Mouse (Mus musculus) hindbrain, embryonic 14.5 days (tissue): ENCODE data around the gene Prx. TPM values are rescaled to one million over a fixed set of nuclear protein-coding genes. Genes with fewer than 3 reads are reported as not detected.

ENCODE experiments used
- ATAC-seq: fragments of 200-750 bp; cut with Nextera tagmentation; 2 replicates; pipeline ENCODE4 v1.8.0; 2017; ENCODE audit warnings: moderate number of reproducible peaks, mild to moderate bottlenecking, moderate TSS enrichment, moderate library complexity; ENCODE audit not compliant: low FRiP score
- DNase-seq: peaks from one replicate; pipeline ENCODE4 v3.0.0-alpha.2; 2015; ENCODE audit warnings: low spot score
- H3K27ac ChIP-seq: fragments of 300-500 bp; sonication (generic); 2 replicates; pipeline ENCODE4 v1.5.1; 2014; ENCODE audit warnings: mild to moderate bottlenecking, moderate library complexity
- H3K27me3 ChIP-seq: fragments of 300-500 bp; sonication (generic); 2 replicates; pipeline ENCODE4 v1.6.1; 2014; ENCODE audit warnings: mild to moderate bottlenecking, low read length, mixed read lengths; ENCODE audit not compliant: control insufficient read depth, insufficient read depth
- H3K36me3 ChIP-seq: fragments of 300-500 bp; sonication (generic); replicated peaks from 2 replicates; pipeline ENCODE4 v1.6.1; 2014; ENCODE audit not compliant: control insufficient read depth, insufficient read depth
- H3K4me1 ChIP-seq: fragments of 300-500 bp; sonication (generic); replicated peaks from 2 replicates; pipeline ENCODE4 v1.6.1; 2014; ENCODE audit warnings: antibody characterized with exemption, low read length, mixed read lengths; ENCODE audit not compliant: control insufficient read depth, insufficient read depth
- H3K4me2 ChIP-seq: fragments of 300-500 bp; sonication (generic); replicated peaks from 2 replicates; pipeline ENCODE4 v1.6.1; 2014; ENCODE audit warnings: mild to moderate bottlenecking, moderate library complexity
- H3K4me3 ChIP-seq: fragments of 300-500 bp; sonication (generic); replicated peaks from 2 replicates; pipeline ENCODE4 v1.5.1; 2014; ENCODE audit warnings: mild to moderate bottlenecking, low read length
- H3K9ac ChIP-seq: fragments of 300-500 bp; sonication (generic); 2 replicates; pipeline ENCODE4 v1.6.1; 2014
- H3K9me3 ChIP-seq: fragments of 300-500 bp; sonication (generic); 2 replicates; pipeline ENCODE4 v1.6.1; 2016; ENCODE audit warnings: low read length; ENCODE audit not compliant: control insufficient read depth
- WGBS: fragments of 180-500 bp; shearing (Covaris S2); extraction: QIAGEN DNeasy Blood & Tissue Kit; methylation state at CpG from one replicate; pipeline ENCODE4 v1.1.7; 2014; 5-methylcytosine and 5-hydroxymethylcytosine counted together
- polyA plus RNA-seq: library from polyadenylated mRNA; unstranded; fragments of >200 nt; fragmentation: Nextera tagmentation; extraction: Ambion mirVana; gene quantifications from 2 replicates; pipeline ENCODE4 v1.2.1, GENCODE M21; 2014

Gene Prx
- polyA plus RNA-seq, 1 experiment from 2014 or later, result 0.50 TPM

DNA sequence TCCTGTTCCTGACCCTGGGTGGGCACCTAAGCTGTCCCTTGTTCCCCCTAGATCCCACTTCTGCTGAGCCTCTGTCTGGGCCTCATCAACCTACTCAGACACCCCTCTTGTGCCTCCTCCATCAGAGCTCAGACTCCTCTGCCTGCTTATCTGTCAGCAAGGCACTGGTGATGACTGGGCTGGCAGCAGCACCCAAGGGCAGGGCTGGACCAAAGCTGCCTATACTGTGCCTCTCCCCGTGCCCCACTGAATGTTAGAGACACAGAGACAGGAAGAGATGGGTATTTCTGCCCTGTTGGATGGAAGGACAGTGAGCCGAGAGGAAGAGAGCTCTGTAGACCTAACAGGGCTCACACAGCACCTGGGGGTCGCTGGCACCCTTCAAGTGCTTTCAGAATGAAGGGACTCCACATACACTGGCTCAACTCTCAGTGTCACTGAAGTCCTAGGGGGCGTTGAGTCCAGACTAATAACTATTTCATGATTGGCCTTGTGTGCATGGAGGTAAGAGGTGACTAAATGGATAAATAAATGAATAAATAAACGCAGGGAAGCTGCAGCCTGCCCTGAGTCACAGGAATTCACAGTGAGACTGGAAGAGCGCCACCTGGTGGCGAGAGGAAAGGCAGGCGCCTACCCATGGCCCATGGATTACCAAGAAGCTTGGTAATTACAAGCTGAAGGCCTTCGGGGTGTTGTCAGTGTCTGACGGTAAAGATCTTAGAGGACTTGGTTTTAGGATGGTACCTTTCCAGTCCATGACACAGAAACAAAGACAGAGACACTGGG is 27.1 kb downstream of the Prx start:
- H3K27ac ChIP-seq, result no peak overlapping the region
- H3K4me3 ChIP-seq, result no peak overlapping the region
- WGBS, result 25% methylated on average over 10 of the region's 10 CpGs

DNA sequence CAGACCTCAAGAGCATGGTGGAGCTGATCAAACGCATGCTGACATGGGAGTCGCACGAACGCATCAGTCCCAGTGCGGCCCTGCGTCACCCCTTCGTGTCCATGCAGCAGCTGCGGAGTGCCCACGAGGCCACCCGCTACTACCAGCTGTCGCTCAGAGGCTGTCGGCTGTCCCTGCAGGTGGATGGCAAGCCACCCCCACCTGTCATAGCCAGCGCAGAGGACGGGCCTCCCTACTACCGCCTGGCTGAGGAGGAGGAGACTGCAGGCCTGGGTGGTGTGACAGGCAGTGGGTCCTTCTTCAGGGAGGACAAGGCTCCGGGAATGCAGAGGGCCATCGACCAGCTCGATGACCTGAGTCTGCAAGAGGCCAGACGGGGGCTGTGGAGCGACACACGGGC is 29.9 kb downstream of the Prx start:
- Histone ChIP-seq H3K36me3 (peaks cover 42% of the 10 kb centered on the region), H3K9me3 (no peaks in the 10 kb centered on the region), H3K27ac (no peak overlapping the region), H3K9ac (no peak overlapping the region), H3K4me1 (no peaks in the 10 kb centered on the region), H3K4me2 (no peak overlapping the region), H3K4me3 (no peak overlapping the region), H3K27me3 (no peaks in the 10 kb centered on the region)
- ATAC-seq (no peak), DNase-seq (no peak)
- WGBS, result 88% methylated on average over 21 of the region's 21 CpGs

More for the DNA sequence above, 27.1 kb downstream of the Prx start:
- Histone ChIP-seq H3K9ac (no peak overlapping the region), H3K36me3 (peaks cover 14% of the 10 kb centered on the region), H3K4me1 (no peaks in the 10 kb centered on the region), H3K9me3 (no peaks in the 10 kb centered on the region), H3K4me2 (no peak overlapping the region), H3K27me3 (no peaks in the 10 kb centered on the region)
- peak; percentile 94 for DNase-seq
- ATAC-seq, result peak; percentile 75

DNA sequence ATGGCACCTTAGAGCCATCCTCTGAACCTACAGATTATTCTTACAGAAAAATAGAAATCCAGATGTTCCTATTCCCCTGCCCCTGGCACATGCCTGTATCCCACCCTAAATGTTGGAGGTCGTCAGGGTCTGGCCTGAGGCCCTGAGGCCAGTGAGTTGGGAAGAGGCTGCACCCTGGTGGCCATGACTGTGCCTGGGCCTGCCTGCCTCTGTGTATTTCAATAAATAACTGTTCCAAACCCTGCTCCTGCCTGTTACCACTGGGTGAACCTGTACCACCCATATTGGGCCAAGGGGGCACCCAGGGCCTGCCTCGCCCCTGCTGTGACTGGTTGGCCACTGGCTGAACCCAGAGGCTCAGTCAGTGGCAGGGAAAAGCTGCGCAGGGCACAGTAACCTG is 31.8 kb downstream of the Prx start:
- Histone ChIP-seq H3K4me2 (no peak overlapping the region), H3K4me3 (no peak overlapping the region), H3K27ac (no peak overlapping the region), H3K9ac (no peak overlapping the region), H3K36me3 (peaks cover 54% of the 10 kb centered on the region), H3K4me1 (no peaks in the 10 kb centered on the region), H3K27me3 (no peaks in the 10 kb centered on the region), H3K9me3 (no peaks in the 10 kb centered on the region)
- 83% methylated on average over 3 of the region's 3 CpGs for WGBS
- ATAC-seq (no peak), DNase-seq (no peak)

DNA sequence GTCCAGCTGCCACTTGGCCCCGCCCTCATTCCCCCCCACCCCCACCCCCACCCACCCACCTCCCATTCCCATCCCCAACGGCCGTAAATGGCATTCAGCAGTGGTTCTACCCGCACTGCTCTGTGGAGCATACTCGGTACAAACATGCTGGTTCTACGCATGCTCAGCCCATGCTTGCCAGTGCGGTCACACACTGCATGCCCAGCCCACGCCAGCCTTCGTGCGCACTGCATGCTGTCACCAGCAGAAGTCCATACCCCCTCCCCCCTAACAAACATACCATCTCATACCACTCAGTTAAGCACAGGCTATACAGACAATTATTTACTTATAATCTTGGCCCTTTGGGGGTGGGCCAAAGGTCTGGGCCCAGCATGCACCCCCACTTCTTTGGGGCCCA is 32.6 kb downstream of the Prx start:
- no peak overlapping the region for H3K4me2 ChIP-seq
- DNase-seq, result no peak

DNA sequence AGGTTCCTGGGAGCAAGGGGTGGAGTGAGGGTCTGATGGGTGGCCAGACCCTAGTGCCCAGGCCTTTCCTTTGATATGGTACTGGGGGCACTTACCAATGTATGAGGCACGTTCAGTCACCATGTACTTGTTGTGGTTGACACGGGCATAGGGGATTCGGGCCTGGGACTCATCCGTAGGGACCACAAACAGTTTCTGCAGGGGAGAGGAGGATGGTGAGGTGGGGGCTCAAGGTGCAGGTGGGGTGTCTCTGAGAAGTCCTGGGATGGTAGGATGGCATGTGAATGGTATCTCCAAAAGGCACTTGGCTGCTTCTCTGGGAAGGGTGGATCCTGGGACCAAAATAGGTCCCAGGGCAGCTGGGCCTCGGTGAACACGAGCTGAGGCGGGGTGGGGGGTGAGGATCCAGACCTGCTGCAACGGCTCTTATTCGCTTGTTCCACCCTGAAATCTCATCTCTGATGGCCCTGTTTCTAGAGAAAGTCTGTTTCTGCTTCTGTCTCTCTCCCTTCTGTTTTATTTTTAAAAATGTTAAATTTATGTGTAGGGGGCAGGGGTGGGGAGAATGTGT is 33.4 kb downstream of the Prx start:
- no peaks in the 10 kb centered on the region for H3K27me3 ChIP-seq
- H3K9ac ChIP-seq, result no peak overlapping the region
- no peak overlapping the region for H3K4me3 ChIP-seq
- peaks cover 70% of the 10 kb centered on the region for H3K36me3 ChIP-seq
- WGBS, result 95% methylated on average over 9 of the region's 9 CpGs
- no peaks in the 10 kb centered on the region for H3K9me3 ChIP-seq
- no peaks in the 10 kb centered on the region for H3K4me1 ChIP-seq
- no peak for ATAC-seq
- no peak overlapping the region for H3K4me2 ChIP-seq
- DNase-seq, result no peak
- H3K27ac ChIP-seq, result no peak overlapping the region

More for the DNA sequence above, 32.6 kb downstream of the Prx start:
- Histone ChIP-seq H3K9ac (no peak overlapping the region), H3K4me1 (no peaks in the 10 kb centered on the region), H3K36me3 (peaks cover 62% of the 10 kb centered on the region), H3K27ac (no peak overlapping the region), H3K9me3 (no peaks in the 10 kb centered on the region), H3K4me3 (no peak overlapping the region), H3K27me3 (no peaks in the 10 kb centered on the region)
- WGBS, result 94% methylated on average over 10 of the region's 10 CpGs
- ATAC-seq, result no peak

DNA sequence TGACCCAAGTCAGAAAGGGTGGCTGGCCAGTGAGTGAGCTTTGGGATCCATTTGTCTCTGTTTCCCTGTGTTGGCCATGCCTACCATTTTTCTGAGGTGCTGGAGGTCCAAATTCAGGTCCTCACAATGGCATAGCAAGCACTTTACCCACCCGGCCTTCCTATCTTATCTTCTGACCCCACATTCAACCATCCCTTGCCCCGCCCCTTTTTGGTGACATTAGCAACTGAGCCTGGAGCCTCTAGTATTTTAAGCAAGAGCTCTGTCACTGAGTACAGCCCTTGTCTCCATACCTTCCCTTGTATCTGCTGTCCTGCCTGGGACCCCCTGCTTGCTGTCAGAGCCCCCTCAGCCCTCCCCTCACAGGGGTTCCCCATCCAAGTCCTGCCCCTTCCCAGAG is 36.3 kb downstream of the Prx start:
- Histone ChIP-seq H3K9me3 (no peaks in the 10 kb centered on the region), H3K36me3 (peaks cover 92% of the 10 kb centered on the region), H3K4me2 (no peak overlapping the region), H3K9ac (no peak overlapping the region), H3K27me3 (no peaks in the 10 kb centered on the region), H3K27ac (no peak overlapping the region), H3K4me1 (no peaks in the 10 kb centered on the region), H3K4me3 (no peak overlapping the region)
- DNase-seq (no peak), ATAC-seq (no peak)
- 93% methylated on average over 2 of the region's 2 CpGs for WGBS

DNA sequence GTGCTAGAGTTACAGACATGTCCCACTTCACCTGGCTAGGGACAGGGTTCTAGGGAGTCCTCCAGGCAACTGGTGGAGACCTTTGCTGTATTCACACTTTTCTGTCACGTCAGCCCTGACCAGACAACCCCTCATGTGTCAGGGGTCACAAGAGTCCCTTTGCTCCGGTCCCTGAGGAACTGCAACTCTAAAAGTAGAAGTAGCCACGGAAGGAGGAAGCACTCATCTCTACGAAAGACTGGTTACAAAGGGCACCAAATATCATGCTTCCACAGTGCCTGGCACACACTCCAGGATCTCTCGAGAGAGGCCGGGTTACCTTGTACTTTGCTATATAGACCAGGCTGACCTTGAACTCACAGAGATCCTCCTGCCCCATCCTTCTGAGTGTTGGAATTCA is 37.5 kb downstream of the Prx start:
- Histone ChIP-seq H3K4me2 (no peak overlapping the region), H3K27me3 (no peaks in the 10 kb centered on the region), H3K9me3 (no peaks in the 10 kb centered on the region), H3K4me3 (no peak overlapping the region), H3K36me3 (peaks cover 83% of the 10 kb centered on the region), H3K4me1 (peaks cover 3% of the 10 kb centered on the region), H3K9ac (no peak overlapping the region), H3K27ac (no peak overlapping the region)
- WGBS, result 90% methylated on average over 6 of the region's 6 CpGs
- DNase-seq (no peak), ATAC-seq (no peak)

DNA sequence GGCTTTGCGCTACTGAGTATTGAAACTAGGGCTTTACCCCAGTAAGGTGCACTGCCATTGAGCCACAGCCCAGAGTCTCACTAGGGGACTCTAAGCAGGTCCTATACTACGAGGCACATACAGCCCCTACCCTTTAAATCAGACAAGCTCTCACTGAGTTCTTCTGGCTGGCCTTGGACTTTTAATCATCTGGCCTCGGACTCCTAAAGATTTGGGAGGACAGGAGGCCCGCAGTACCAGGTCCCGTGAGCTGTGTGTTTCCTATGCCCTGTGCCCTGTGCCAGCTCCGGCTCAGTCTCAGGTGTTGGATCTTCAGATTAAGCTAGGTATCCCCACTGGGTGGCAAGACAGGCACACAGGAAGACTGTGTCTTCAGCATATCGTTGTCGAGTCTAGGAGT is 38.9 kb downstream of the Prx start:
- ATAC-seq (no peak), DNase-seq (no peak)
- H3K4me3 ChIP-seq, result no peak overlapping the region
- H3K36me3 ChIP-seq, result peaks cover 69% of the 10 kb centered on the region
- no peak overlapping the region for H3K4me2 ChIP-seq
- 92% methylated on average over 8 of the region's 8 CpGs for WGBS
- no peaks in the 10 kb centered on the region for H3K27me3 ChIP-seq
- H3K27ac ChIP-seq, result no peak overlapping the region
- H3K4me1 ChIP-seq, result peaks cover 10% of the 10 kb centered on the region
- H3K9ac ChIP-seq, result no peak overlapping the region
- H3K9me3 ChIP-seq, result no peaks in the 10 kb centered on the region

DNA sequence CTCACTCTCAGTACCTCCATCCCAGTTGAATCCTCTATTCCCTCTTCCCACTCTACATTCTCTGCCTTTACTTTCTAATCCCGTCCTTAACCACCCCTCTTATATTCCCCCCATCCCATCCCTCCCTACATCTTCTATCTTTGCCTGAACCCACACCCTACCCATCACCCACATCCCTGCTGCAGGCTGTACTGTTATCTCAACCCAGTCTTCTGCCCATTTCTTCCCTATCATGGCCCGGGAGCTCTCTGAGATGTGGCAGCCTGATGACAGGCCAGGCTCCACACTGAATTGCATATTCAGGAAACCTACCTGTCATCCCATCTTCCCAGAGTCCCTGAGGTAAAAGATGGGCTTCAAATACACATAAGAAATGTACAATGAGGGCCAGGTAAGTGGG is 39.7 kb downstream of the Prx start:
- Histone ChIP-seq H3K9me3 (no peaks in the 10 kb centered on the region), H3K4me2 (no peak overlapping the region), H3K9ac (no peak overlapping the region), H3K4me1 (peaks cover 10% of the 10 kb centered on the region), H3K36me3 (peaks cover 61% of the 10 kb centered on the region), H3K27ac (no peak overlapping the region), H3K4me3 (no peak overlapping the region), H3K27me3 (no peaks in the 10 kb centered on the region)
- DNase-seq, result no peak
- no peak for ATAC-seq
- WGBS, result 90% methylated on average over 2 of the region's 2 CpGs
